Mouse (Mus musculus): ENCODE data around the gene Dock8.

Gene Dock8

DNA sequence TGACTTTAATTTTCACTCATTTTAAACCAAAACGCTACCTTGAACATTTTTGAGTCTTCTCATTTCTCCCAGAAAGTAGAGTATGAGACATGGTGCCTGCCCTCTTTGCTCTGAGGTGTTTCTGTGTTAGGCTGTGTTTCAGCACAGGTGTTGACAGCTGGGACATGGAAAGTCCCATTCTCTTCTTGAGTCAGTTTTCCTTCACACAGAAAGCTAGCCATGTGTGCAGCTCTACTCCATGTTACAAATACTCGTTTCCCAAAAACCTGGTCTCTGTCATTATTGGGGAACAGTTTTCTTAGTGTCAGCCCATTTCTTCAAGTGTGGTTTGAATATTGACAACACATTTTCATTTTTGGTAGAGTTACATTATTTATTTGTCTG is 63.5 kb downstream of the Dock8 start:
- no peak for DNase-seq

DNA sequence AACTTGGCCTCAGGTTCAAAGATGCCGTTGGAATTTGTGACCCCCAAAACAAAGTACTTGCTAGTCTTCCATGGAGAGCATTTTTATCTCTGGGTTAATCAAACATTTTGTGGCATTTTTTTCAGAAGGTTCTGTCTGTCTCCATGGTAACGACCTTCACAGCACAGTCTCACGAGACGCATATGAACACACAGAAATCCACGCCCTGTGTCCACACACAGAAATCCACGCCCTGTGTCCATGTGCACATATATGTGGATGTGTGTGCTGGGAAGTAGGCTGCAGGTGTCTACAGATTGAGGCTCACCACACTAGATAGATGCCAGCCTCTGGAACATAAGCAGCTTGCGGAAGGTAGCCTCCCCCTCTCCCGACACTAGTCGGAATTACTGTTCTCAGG is 66.9 kb downstream of the Dock8 start:
- no peak for DNase-seq

DNA sequence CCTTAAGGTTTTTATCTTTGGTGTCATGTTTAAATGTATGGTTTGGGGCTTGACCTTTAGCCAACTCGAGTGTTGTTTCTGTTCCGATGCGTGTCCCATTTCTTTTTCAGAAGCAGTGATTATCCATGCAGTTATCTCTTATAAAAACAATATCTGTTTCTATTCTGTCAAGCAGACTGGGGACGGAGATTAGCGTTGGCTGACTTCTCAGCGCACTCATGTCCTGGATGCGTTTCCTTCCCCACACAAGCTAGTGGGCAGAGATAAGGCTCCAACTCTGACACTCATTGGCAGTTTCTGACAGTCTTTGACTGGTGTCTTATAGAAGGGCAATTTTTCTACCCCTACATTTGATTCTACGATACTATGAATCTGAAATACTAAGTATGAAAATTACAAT is 69.2 kb downstream of the Dock8 start:
- no peak for DNase-seq

DNA sequence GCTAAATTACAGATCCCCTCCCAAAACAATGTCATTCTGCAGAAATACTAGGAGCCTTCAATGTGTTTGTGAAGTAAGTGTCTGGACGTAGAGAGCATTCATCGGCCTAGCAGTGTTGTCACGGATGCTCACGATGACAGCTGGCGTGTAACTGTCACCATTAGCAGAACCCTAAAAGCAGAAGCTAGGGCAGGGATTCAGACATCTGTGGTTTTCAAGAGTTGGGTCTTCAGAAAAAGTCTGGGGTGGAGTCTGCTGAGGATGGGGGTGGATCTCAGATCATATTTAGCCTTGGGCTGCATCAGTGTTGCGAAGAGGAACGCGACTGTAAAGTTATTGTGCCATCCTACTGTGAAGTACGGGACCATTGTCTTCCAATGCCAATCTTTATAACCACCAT is 73.2 kb downstream of the Dock8 start:
- DNase-seq = no peak

DNA sequence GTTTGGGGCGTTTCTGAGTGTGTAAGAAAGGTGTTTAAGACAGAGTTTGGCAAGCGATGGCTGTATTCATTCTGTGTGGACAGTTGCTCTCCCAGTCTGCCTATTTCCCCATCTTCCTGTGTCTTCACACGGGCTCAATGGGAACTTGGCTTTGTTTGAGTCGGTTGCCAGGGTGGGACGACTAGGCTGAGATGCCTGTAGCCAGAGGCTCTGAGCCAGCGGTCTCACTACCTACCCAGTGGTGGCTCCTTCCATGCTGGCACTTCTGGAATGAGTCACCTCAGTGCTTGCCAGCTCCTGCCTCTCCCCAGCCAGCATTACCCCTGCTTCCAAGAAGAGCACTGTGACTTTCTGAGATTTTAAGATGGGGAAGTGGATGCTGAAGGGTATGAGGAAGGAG is 75.4 kb downstream of the Dock8 start:
- DNase-seq = no peak

DNA sequence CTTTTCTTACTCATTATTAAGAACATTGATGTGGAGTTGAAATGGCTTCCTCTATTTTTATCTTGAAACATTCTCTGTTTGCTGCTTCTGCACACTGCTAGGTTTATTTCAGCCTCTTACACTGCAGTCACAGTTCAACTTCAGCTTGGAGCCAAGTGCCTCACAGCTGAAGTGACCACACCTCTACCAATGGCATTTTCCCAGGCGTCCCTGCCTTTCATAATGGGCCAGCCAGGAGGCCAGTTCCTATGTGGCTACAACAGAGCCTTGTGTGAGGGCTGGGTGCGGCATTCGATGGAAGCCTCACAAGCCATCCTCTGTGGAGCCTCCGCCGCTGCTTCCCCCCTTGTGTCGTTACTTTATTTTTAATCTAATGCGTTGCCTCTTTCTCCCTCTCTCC is 78.3 kb downstream of the Dock8 start:
- DNase-seq = no peak

DNA sequence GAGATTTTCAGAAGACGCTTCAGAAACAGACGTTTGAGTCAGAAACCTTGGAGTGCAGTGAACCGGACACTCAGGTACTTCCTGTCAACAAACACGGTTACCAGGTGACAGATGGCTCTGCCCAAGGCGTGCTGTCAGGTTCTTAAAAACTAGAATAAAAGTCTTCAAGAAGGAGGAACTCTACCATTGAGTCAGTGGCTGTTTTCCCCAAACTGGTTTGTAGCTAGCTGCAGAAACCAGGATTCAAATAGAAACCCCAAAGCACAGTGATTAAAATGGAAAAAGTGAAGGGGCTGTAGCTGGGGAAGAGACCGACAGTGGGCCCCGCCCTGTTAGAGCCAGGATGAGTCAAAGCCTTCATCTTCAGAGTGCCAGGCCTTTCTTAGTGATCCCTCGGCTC is 78.8 kb downstream of the Dock8 start:
- DNase-seq = no peak

DNA sequence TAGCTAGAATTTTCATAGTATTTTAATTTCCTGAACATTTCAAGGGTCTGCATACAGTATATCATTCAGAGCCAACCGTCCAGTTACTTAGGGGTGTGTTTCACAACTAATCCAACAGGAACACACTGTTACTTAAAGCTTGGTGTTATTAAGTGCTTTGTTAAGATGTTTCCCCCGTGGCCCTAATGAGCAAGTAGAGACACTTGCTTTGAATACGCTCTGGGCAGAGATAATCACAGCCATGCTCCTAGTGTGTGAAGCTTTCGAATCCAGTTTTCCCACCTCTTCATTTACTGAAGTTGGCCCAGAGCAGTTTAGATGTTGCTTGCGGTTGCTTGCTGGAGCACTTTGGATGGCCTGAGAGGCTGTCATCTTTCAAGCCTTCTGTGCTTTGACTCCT is 80.8 kb downstream of the Dock8 start:
- no peak for DNase-seq

DNA sequence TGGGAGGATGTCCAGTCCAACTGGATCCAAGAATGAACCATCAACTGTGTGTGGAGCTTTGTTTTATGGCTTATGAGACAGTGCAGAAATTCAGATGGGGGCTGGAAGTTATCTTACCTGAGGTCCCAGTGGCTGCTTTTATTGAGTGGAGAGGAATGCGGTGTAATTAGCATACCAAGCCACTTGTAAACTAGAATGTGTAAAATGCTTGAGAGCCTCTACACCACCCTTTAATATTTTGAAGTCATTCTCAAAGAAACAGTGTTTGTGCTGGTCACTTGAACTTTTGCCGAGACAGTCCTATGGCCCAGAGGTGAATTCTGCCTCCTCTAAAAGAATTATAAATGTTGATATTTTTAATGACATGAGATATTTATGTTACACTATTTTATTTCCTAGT is 83.5 kb downstream of the Dock8 start:
- DNase-seq = no peak

DNA sequence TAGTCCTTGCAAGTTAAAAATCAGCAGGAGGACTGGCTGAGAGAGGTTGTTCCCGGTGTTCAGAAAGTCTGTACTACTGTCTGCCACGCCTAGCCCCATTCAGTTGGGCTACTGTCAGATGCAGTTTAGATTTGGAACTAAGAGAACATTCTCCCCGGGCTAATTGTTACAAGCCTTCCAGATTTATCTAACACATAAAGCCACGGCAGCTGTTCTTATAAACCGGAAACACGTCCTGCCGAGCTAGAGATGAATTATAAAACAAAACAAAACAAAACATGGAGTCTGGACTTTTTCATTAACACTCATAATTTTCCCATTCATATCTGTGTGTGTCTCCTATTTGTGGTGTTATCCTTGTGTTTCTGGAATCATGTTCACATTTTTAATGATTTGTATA is 87.8 kb downstream of the Dock8 start:
- no peak for DNase-seq

DNA sequence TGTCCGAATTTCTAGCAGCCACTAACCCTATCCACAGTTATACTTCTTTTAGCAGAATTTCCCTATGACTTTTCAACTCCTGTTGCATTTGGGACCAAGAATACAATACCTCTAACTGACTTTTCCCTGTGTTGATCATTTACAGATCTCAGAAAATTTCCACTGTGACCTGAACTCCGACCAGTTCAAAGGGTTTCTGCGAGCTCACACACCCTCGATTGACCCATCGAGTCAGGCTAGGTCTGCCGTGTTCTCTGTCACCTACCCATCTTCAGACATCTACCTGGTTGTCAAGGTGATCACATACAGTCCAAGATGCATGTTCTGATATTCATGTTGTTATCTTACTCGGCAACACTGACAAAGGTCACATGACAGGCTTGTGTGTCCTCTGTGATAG is 90.4 kb downstream of the Dock8 start:
- no peak for DNase-seq

DNA sequence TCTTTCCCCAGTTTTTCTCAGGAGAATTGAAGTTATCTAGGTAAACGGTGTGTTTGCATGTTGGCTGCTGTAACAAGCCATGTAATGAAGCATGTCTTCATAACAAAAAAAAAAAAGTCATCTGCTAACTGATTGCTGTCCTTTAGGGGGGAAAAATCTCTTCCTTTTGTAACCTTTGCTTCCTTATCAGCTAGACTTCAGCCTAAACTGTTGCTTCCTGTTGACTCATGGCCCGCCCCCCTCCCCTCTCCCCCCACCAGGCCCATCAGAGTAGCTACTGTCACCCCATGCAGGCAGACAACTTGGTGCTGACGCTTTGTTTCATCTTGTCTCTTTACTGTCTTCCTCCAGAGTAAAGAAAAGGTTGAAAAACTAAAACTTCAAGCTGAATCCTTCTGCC is 95.8 kb downstream of the Dock8 start:
- no peak for DNase-seq

DNA sequence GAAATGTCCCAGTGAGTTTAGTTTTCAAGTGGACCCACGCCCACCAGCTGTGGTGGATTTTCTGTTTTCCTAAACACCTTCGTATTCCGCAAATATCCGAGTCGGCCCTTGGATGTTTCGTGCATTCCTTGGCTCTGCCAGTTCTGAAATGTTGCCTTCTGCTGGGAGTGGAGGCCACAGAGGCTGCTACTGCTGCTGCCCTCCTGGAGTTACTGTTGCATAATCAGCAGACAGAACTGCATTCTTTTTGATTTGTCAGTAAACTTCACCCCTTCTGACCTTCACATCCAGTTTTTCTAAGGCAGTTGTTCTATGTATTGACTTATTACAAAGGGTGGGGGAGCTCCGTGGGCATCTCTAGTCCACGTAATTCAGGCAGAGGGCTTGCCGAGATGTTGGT is 97.0 kb downstream of the Dock8 start:
- DNase-seq = no peak

DNA sequence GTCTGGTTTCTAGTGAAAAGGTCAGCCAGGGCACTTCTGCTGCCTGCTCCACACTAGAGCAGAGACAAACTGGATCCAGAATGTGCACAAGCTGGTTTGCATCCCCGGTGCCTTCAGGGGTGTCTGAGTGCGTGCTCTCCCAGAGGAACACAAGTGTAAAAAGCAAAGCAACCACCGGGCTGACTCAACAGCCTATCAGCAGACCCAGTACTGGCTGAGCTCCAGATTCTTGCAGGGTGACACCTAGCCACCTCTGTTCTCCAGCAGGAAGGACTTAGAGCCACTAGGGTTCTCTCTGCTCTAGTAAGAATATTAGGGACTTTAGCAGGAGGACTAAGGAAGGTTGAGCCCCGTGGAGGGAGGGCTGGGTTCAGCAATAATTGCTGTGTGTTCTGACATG is 97.7 kb downstream of the Dock8 start:
- no peak for DNase-seq

DNA sequence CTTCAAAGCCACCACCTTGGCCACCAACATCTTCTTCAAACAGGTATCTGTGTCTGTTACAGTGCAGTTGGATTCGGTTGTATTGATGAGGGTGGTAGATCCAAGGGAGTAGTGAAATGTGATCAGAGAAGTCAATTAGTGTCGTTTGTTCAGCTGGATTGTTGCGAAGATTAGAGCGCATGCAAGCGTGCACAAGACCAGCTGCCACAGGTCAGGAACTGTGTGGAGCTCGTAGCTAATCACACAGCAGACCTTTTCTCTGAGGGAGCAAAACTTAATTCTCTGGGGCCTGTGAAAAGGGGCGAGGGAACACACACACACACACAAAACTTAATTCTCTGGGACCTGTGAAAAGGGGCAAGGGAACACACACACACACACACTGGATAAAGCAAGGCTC is 98.2 kb downstream of the Dock8 start:
- no peak for DNase-seq

DNA sequence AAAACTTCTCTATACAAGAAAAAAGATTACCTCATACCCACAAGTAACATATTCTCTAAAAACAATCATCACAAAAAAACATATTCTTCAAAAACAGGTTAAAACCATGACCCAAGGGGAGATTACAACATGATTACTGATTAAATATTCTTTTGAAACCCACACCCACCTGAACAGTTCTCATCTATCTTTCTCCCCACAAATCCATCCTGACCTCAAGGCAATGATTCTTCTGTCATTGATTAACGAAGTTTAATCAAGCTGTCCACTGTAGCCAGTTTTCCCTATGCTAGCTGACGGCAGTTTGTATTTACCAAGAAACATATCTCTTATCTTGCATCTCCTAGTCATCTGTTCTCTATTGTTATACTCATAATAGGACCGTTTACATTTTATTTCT is 98.6 kb downstream of the Dock8 start:
- no peak for DNase-seq

DNA sequence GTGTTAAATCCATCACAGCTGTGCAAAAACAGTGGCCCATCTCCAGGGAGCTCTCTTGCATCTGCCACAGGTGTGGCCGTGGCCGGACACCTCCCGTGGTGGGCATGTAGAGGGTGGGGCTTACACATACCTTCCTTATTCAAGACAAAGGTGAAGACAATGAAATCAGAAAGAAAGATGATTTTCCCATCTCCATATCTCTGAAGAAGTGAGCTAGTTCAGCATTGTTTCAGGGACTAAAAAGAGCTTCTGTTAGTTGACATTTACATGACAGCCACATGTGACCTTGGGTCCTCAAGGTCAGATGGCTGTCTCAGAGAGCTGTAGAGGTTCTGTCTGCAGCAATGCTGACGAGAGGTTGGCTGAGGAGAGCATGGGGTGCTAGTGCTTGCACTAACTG is 99.6 kb downstream of the Dock8 start:
- DNase-seq = no peak

DNA sequence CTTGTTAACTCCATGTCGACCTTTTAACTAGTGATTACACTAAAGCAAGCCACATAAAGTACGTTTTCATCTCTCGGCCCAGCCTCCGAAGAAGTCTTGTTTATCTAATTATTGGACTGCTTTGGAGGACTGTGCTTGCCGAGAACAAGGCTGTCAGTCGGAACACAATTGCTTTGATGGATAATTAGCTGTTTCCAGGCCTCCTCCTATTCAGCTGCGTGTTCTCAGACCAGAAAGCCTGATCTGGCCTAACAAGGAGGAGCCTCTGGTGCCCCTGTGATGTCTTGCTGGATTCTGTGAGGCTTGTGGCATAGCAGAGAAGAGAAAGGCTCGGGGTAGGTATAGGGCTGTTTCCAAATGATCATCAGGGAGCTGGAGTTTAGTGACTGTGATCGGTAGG is 106.3 kb downstream of the Dock8 start:
- no peak for DNase-seq

DNA sequence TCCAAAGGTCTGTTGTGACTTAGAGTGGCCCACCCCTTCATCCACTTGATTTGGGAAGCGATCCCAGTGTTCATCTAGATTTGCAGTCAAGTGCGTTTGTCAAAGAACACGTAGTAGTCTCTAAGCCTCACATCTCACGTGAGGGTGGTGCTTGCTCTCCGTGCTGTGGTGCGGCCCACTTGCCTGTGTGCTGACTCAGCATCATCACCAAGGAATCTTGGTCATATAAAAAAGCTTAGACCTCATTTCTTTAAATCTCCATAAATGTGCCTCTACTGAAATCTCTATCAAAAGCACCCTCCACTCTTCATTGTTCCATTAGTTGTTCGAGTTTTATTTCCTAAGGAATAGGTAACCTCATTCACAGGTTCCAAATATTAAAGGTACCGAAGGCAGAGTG is 107.0 kb downstream of the Dock8 start:
- no peak for DNase-seq

DNA sequence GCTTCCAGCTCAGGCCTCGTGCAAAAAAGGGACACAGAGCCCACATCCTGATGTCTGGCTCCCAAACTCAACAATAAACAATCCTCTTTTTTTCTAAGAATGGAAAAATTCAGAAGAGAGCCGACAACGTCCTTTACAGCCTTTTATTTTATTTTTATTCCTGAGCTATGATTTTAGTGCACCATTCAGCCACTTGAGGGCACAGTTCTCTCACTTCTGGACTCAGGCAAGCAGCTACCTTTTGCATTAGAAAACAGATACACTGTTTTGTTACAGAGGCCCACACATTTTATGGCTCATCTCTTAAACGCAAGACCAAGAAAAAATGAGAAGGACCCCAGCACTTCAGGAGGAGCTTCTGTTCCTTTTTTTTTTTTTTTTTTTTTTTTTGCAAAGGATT is 108.1 kb downstream of the Dock8 start:
- DNase-seq = no peak

DNA sequence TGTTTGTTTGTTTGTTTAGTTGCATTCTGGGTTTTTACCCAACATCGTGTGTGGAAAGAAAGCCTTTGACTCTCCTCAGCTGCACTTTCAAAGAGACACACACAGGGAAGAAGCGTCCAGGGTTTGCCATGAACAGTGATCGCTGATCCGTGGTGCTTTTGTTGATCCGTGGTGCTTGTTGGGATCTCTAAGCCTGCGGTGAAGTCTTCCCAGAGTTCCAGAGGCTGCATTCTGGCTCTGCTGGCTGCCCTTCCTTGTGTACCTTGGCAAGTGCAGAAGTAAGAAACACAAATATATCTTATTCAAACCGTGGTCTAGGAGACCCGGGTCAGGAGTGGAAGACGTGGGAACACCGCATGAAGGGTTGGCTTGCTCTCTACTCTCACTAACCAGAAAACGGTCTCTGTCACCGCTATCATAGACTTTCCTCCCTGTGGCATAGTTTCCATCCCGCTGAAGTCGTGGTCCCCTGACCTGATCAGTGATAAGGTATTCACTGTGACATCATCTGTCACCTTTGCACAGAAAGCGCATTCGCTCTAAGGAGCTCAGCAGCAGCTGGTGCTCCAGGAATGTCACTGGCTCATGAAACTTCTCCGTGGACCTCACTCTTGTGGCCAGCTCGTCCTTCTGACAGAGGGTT is 112.4 kb downstream of the Dock8 start:
- no peak for DNase-seq

DNA sequence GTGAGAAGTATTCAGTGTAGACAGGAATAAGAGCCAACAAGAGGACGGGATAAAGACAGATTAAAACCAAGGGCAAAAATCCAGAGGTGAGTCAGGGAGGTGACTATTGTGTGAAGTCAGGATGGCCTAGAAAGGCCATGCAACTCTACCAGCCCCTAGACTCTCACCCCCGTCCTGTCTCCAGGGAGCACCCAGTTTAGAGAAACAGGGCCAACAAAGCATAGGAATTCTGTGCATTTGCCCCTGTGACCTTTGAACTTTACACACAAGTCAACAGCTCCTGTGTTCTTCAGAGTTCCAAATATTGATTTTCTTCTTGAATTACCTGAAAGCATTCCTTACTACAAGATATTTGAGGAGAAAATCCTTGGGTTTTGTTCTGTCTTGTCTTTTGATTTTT is 117.6 kb downstream of the Dock8 start:
- no peak for DNase-seq

DNA sequence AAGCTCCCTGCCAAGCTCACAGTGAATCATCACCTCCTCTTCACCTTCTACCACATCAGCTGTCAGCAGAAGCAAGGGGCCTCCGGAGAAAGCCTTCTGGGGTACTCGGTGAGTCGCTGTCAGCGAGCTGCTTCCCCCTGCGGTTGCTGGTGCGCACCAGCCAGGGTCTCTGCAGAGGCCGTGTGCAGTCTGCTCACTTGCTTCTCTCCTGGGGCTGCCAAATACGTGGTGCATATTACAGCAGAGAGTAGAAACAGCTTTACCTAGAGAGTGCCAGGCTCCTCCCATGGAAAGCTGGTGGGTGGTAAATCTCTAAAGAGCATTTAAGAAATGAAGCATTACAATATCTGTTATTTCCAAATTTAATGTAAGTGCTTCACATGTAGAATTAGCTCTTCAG is 123.1 kb downstream of the Dock8 start:
- no peak for DNase-seq

DNA sequence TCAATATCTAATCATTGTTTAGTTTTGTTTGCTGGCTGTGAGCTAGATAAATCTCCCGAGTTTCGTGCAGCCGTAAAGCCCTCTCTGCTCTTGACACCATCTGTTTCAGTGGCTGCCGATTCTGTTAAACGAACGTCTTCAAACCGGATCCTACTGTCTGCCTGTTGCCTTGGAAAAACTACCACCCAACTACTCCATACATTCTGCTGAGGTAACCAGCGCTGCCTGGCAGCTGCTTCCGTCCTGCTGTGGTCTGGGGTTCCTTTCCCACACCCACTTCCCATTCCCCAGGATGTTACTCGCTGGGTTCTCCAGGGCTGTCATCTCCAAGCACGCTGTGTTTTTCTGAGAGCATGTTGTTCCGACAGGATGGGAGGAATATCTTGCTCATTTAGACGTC is 123.7 kb downstream of the Dock8 start:
- DNase-seq = no peak

DNA sequence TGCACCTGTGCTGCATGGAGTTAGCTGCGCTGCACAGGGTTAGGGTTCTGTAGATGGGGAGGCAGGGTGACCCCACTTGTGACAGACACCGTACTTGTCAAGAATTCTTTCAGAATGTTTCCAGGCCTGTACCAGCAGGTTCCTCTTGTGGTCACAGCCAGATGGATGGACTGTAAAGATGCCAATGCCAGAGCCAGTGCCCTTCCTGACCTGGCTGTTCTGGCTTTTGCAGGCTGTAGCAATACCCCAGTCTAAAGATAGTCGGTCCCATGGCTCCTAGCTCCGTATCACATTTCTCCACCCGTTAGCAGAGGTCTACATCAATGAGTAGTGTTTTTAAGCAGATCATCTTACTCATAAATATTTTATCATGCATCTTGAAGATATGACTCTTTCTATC is 124.1 kb downstream of the Dock8 start:
- DNase-seq = no peak

DNA sequence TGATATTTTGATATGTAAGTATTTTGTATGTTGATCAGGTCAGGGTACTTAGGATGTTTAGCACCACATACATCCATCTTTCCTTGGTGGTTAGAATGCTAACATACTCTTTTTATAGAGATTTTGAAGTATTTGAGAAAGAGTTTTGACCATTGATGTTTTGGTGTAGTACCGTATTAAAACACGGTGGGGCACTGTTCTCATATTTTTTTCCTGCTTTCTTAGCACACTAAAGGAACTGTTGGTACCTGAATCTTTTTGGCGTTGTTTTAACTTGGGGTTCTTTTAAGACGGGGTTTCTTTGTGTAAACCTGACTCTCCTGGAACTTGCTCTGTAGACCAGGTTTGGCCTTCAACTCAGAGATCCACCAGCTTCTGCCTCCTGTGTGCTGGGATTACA is 133.0 kb downstream of the Dock8 start:
- DNase-seq = no peak
